Mouse (Mus musculus) erythroid progenitor cell, adult 5-6 weeks (primary cell): Measurements from ENCODE around the gene Leprot. TPM values are rescaled to one million over a fixed set of nuclear protein-coding genes. Genes with fewer than 3 reads are reported as not detected.

Experiments used
- total RNA-seq, 2 experiments: library from RNA; stranded (forward) in 1 of 2; stranded (reverse) in 1 of 2; fragments of 150-400 nt in 1 of 2; fragments of 186-747, 209-891 nt in 1 of 2; gene quantifications; 2 replicates each; pipeline versions ENCODE4 v1.2.3 to v1.2.4; 2015 to 2017; ENCODE audit warnings: low replicate concordance in 2 of 2

The Leprot gene
- total RNA-seq, 2 experiments from 2014 or later: 39.0 to 44.6 TPM

Other genes starting within 250 kb of the Leprot start
- gene Ak4, start 228.4 kb upstream of the Leprot start, total RNA-seq (2015; ENCODE audit: low replicate concordance): 0.42 and 0.72 TPM in 2 replicates
- 0.13 TPM in 1 of 2 replicates, not detected in the other for gene Ak4, start 228.4 kb upstream of the Leprot start, total RNA-seq (2017; ENCODE audit: low replicate concordance)
- gene Dnajc6, start 151.1 kb upstream of the Leprot start, total RNA-seq (2015; ENCODE audit: low replicate concordance): 2.9 and 3.4 TPM in 2 replicates
- gene Dnajc6, start 151.1 kb upstream of the Leprot start, total RNA-seq (2017; ENCODE audit: low replicate concordance): 1.3 and 11.2 TPM in 2 replicates
- 1.3 and 3.2 TPM in 2 replicates for gene Lepr, start 69.7 kb downstream of the Leprot start, total RNA-seq (2015; ENCODE audit: low replicate concordance)
- 2.8 and 4.1 TPM in 2 replicates for gene Lepr, start 69.7 kb downstream of the Leprot start, total RNA-seq (2017; ENCODE audit: low replicate concordance)
- gene B020004J07Rik, start 196.3 kb downstream of the Leprot start, total RNA-seq (2015; ENCODE audit: low replicate concordance): not detected in 2 replicates
- gene B020004J07Rik, start 196.3 kb downstream of the Leprot start, total RNA-seq (2017; ENCODE audit: low replicate concordance): not detected in 2 replicates
- not detected in 2 replicates for gene C130073F10Rik, start 246.1 kb downstream of the Leprot start, total RNA-seq (2015; ENCODE audit: low replicate concordance)
- not detected in 2 replicates for gene C130073F10Rik, start 246.1 kb downstream of the Leprot start, total RNA-seq (2017; ENCODE audit: low replicate concordance)